20 mouse cellular contexts compared by ENCODE assay signal in the genomic region with DNA sequence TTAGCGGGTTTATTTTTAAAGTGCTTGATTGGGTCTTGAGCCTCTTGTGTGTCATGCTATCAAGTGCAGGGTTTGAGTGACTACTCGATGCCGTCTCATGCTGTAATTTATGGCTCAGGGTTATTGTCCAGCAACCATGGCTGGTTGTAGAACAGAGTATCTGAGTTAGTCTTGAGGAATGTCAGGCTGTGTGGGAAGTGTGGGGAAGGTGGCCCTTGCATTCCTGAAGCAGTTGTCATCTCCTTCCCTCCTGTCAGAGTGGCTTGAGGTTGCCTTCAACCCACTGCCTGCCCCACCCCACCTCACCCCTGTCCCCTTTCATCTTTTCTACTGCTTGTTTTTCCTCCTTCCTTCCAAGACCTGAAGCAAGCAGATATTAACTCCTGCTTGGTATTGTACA. TPM values are rescaled to one million over a fixed set of nuclear protein-coding genes. Genes with fewer than 3 reads are reported as not detected.
"Had no signal": no experiment of that assay in that cellular context is flagged by ENCODE, and none has a peak within 500 bp of the region (broad histone marks: within the 10 kb centered on the region; RNA-seq: fewer than 3 reads in every experiment).

No protein-coding gene starts in this region.

- H3K4me3 ChIP-seq: layer of hippocampus, adult 2 months; limb, embryonic 12.5 days; liver, embryonic 13.5 days; lung, embryonic 15.5 days; midbrain, embryonic 10.5 days; midbrain, embryonic 15.5 days; neural tube, embryonic 13.5 days; stomach, embryonic 15.5 days had no signal

- H3K9me3 ChIP-seq: limb, embryonic 12.5 days; liver, embryonic 13.5 days; lung, embryonic 15.5 days; midbrain, embryonic 10.5 days; midbrain, embryonic 15.5 days; neural tube, embryonic 13.5 days; stomach, embryonic 15.5 days had no signal

- DNase-seq: kidney, adult 18-20 months; kidney, postnatal 10 days; kidney, postnatal 4 days; liver; liver, embryonic 13.5 days; liver, postnatal 0 days; lung, postnatal 36 days; right cerebral cortex, postnatal 14 days; thymus, postnatal 4 days had no signal

- ATAC-seq: liver, postnatal 0 days; midbrain, embryonic 15.5 days had no signal

- H3K9ac ChIP-seq: limb, embryonic 12.5 days; liver, embryonic 13.5 days; liver, postnatal 0 days; lung, embryonic 15.5 days; midbrain, embryonic 15.5 days; neural tube, embryonic 13.5 days; stomach, embryonic 15.5 days had no signal

- H3K27me3 ChIP-seq: liver, embryonic 13.5 days; lung, embryonic 15.5 days; midbrain, embryonic 15.5 days; neural tube, embryonic 13.5 days; stomach, embryonic 15.5 days had no signal

- H3K36me3 ChIP-seq: limb, embryonic 12.5 days; liver, embryonic 13.5 days; lung, embryonic 15.5 days; midbrain, embryonic 10.5 days; midbrain, embryonic 15.5 days; neural tube, embryonic 13.5 days; stomach, embryonic 15.5 days had no signal

- H3K27ac ChIP-seq: layer of hippocampus, adult 2 months; limb, embryonic 12.5 days; liver, embryonic 13.5 days; lung, embryonic 15.5 days; midbrain, embryonic 10.5 days; midbrain, embryonic 15.5 days; neural tube, embryonic 13.5 days; stomach, embryonic 15.5 days had no signal

- H3K4me2 ChIP-seq: limb, embryonic 12.5 days; liver, embryonic 13.5 days; lung, embryonic 15.5 days; midbrain, embryonic 15.5 days; neural tube, embryonic 13.5 days; stomach, embryonic 15.5 days had no signal

- H3K4me1 ChIP-seq: liver, embryonic 13.5 days; neural tube, embryonic 13.5 days had no signal

RNA-seq across cellular contexts. Expression of a gene that starts 13.8 kb away (rescaled TPM):
- total RNA-seq: layer of hippocampus, adult 2 months; layer of hippocampus, postnatal 10 days; left cerebral cortex, postnatal 36 days; monocyte, adult 5-6 weeks had no signal
- polyA plus RNA-seq: testis, adult 2 months had no signal
